Mouse (Mus musculus): ENCODE measurements around the gene Klhdc1.

DNA sequence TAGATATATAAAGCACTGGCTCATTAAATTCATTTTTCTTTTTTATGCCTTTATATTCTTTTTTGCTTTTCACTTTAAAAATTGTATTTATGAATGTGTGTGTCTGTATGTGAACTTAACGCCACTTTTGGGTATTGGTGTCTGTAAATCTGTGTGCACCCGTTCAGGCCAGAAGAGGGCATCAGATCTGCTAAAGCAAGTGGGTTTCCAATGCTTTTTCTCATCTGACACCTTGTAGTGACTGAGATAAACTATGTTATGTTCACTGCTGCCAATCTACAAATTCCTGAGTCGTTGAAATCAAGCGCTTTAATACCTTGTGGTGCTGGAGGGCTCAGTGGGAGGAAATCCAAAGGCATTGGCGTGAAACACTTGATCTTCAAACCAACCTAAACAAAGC is 29.9 kb upstream of the Klhdc1 start:
- TF ChIP-seq POLR2A (IDR thresholded peaks at IDR 0.05; ENCODE audit: insufficient read length, low read depth), result no peak
- TF ChIP-seq MAX (IDR thresholded peaks at IDR 0.05; ENCODE audit: low read depth), result no peak
- no peak for TF ChIP-seq E2F4 (IDR thresholded peaks at IDR 0.05; ENCODE audit: insufficient read depth)
- TF ChIP-seq CEBPB (IDR thresholded peaks at IDR 0.05; ENCODE audit: insufficient read depth, poor library complexity, severe bottlenecking), result no peak
- no peak for TF ChIP-seq USF1 (IDR thresholded peaks at IDR 0.05; ENCODE audit: low read depth)
- no peak for TF ChIP-seq TCF12 (IDR thresholded peaks at IDR 0.05; ENCODE audit: insufficient read depth, poor library complexity, severe bottlenecking)
- TF ChIP-seq MYOG (IDR thresholded peaks at IDR 0.05; ENCODE audit: control insufficient read depth in 1 of 3, insufficient read depth in 1 of 3, insufficient read length in 2 of 3, low read depth in 2 of 3), result no peak
- TF ChIP-seq TCF3 (IDR thresholded peaks at IDR 0.05; ENCODE audit: insufficient read length, low read depth), result no peak
- no peak for TF ChIP-seq POLR2AphosphoS2 (IDR thresholded peaks at IDR 0.05; ENCODE audit: insufficient read length, low read depth)
- TF ChIP-seq MYOD1 (IDR thresholded peaks at IDR 0.05; ENCODE audit: control insufficient read depth in 1 of 3, insufficient read length in 2 of 3, low read depth in 2 of 3), result no peak
- no peak for TF ChIP-seq SRF (IDR thresholded peaks at IDR 0.05; ENCODE audit: control insufficient read depth, insufficient read length, low read depth)
- no peak for TF ChIP-seq REST (IDR thresholded peaks at IDR 0.05; ENCODE audit: insufficient read depth, insufficient read length)

Measured in myocyte (in vitro differentiated cells).